Mouse (Mus musculus) stomach, postnatal 0 days (tissue): ENCODE results near the gene Zfp362. TPM values are rescaled to one million over a fixed set of nuclear protein-coding genes. Genes with fewer than 3 reads are reported as not detected.

Experiments used
- ATAC-seq: fragments of 200-750 bp; cut with Nextera tagmentation; 2 replicates; pipeline ENCODE4 v1.8.0; 2017; ENCODE audit not compliant: low FRiP score, low TSS enrichment
- DNase-seq: peaks from one replicate; pipeline ENCODE4 v3.0.0-alpha.2; 2016; ENCODE audit warnings: low spot score
- H3K27ac ChIP-seq: fragments of 300-500 bp; sonication (generic); replicated peaks from 2 replicates; pipeline ENCODE4 v1.5.1; 2014; ENCODE audit warnings: mild to moderate bottlenecking, control low read depth
- H3K27me3 ChIP-seq: fragments of 300-500 bp; sonication (generic); 2 replicates; pipeline ENCODE4 v1.6.1; 2014; ENCODE audit warnings: low read length; ENCODE audit not compliant: control insufficient read depth, insufficient read depth
- H3K36me3 ChIP-seq: fragments of 300-500 bp; sonication (generic); 2 replicates; pipeline ENCODE4 v1.6.1; 2014; ENCODE audit warnings: low read length, mixed read lengths; ENCODE audit not compliant: control insufficient read depth, insufficient read depth
- H3K4me1 ChIP-seq: fragments of 300-500 bp; sonication (generic); replicated peaks from 2 replicates; pipeline ENCODE4 v1.6.1; 2014; ENCODE audit warnings: antibody characterized with exemption; ENCODE audit not compliant: control insufficient read depth, insufficient read depth
- H3K4me2 ChIP-seq: fragments of 300-500 bp; sonication (generic); replicated peaks from 2 replicates; pipeline ENCODE4 v1.6.1; 2014; ENCODE audit warnings: low read depth, mild to moderate bottlenecking, control low read depth, moderate library complexity
- H3K4me3 ChIP-seq: fragments of 300-500 bp; sonication (generic); 2 replicates; pipeline ENCODE4 v1.5.1; 2014; ENCODE audit warnings: low read depth, low read length, control low read depth
- H3K9ac ChIP-seq: fragments of 300-500 bp; sonication (generic); 2 replicates; pipeline ENCODE4 v1.6.1; 2014; ENCODE audit warnings: mild to moderate bottlenecking, low read length, control low read depth, mixed read lengths
- H3K9me3 ChIP-seq: fragments of 300-500 bp; sonication (generic); 2 replicates; pipeline ENCODE4 v1.6.1; 2016; ENCODE audit warnings: low read length; ENCODE audit not compliant: control insufficient read depth
- CTCF ChIP-seq: IDR thresholded peaks from 2 replicates; pipeline ENCODE4 v1.5.1; 2016; ENCODE audit warnings: antibody characterized with exemption, low read depth, mild to moderate bottlenecking, moderate library complexity
- EP300 ChIP-seq: optimal IDR thresholded peaks from 2 replicates; pipeline ENCODE3; 2016; ENCODE audit warnings: antibody characterized with exemption
- WGBS: fragments of 180-500 bp; shearing (Covaris S2); extraction: QIAGEN DNeasy Blood & Tissue Kit; methylation state at CpG from one replicate; pipeline ENCODE4 v1.1.7; 2014; 5-methylcytosine and 5-hydroxymethylcytosine counted together
- polyA plus RNA-seq: library from polyadenylated mRNA; unstranded; fragments of >200 nt; fragmentation: Nextera tagmentation; extraction: Ambion mirVana; gene quantifications from 2 replicates; pipeline ENCODE4 v1.2.1, GENCODE M21; 2015

Gene Zfp362
- polyA plus RNA-seq, 1 experiment from 2014 or later = 11.3 TPM

- 86% methylated on average over 11 of the region's 11 CpGs for WGBS
- TF ChIP-seq CTCF (no peak), EP300 (no peak)
- DNase-seq = no peak
- Histone ChIP-seq H3K4me2 (no peak overlapping the region), H3K4me3 (no peak overlapping the region), H3K9me3 (no peaks in the 10 kb centered on the region), H3K9ac (no peak overlapping the region), H3K36me3 (peaks cover 21% of the 10 kb centered on the region), H3K4me1 (no peaks in the 10 kb centered on the region), H3K27ac (no peak overlapping the region), H3K27me3 (no peaks in the 10 kb centered on the region)
- no peak for ATAC-seq
These were observed 19.8 kb downstream of the Zfp362 start for GRCm38 (mm10) chr4:128785921-128786654.

DNA sequence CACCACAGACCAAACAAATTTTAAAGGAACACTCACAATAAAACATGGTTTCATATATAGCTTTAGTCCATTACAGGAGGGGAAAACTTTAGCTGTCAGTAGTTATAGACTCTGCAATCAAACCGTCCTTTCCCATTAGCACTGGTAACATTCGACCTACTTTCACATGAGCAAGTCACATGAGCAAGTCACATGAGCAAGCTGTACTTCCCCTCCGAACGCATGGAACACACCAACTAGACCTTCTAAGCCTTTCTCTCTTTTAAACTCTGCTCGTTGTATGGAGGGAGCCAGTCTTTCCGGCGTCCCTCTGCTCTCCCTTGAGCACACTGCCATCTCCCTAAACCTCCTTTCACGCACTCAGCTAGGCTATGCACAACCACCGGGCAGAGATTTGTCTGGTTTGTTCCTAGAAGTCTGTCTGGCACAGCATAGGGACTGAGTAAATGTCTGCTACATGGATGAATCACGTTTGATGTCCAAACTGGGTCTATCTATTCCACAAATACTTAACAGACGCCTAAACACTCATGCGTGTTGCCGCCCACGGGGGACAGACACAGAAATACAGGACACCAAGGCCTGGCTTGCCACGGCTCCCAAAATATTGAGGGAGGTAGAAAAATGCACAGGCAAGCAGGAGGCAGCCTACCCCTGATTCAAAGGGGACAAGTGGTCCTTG is 20.8 kb downstream of the Zfp362 start:
- H3K36me3 ChIP-seq = peaks cover 21% of the 10 kb centered on the region
- TF ChIP-seq CTCF = no peak
- TF ChIP-seq EP300 = no peak
- no peak for DNase-seq
- no peak overlapping the region for H3K4me2 ChIP-seq
- ATAC-seq = no peak
- no peak overlapping the region for H3K27ac ChIP-seq
- H3K27me3 ChIP-seq = no peaks in the 10 kb centered on the region
- H3K4me3 ChIP-seq = no peak overlapping the region
- no peaks in the 10 kb centered on the region for H3K9me3 ChIP-seq
- no peaks in the 10 kb centered on the region for H3K4me1 ChIP-seq
- no peak overlapping the region for H3K9ac ChIP-seq
- WGBS = 90% methylated on average over 15 of the region's 15 CpGs

DNA sequence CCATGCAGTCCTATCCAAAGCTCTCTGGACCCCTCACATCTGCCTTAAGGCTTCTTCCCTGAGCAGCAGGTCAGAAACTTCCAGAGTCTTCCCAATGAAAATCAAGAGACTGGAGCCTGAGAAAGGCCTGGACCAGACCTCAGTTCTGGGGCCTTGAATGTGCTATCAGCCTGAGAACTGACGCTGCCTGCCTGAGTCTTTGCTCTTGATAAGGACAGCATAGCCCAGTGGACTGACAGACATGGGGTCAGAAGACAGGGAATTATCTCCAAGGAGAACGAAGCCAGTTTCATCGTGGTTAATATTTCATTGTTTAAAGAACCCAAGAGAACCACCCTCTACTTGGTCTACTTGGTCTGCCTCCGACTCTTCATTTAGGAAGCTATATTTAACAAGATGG is 23.2 kb downstream of the Zfp362 start:
- DNase-seq (no peak), ATAC-seq (no peak)
- Histone ChIP-seq H3K9ac (no peak overlapping the region), H3K4me3 (no peak overlapping the region), H3K36me3 (peaks cover 24% of the 10 kb centered on the region), H3K4me1 (no peaks in the 10 kb centered on the region), H3K27me3 (no peaks in the 10 kb centered on the region), H3K4me2 (no peak overlapping the region), H3K27ac (no peak overlapping the region), H3K9me3 (no peaks in the 10 kb centered on the region)
- TF ChIP-seq CTCF (no peak), EP300 (no peak)
- 67% methylated on average over 4 of the region's 4 CpGs for WGBS

GRCm38 (mm10) chr4:128782037-128782436 is 23.8 kb downstream of the Zfp362 start:
- ATAC-seq (no peak), DNase-seq (no peak)
- H3K4me3 ChIP-seq = no peak overlapping the region
- H3K9ac ChIP-seq = no peak overlapping the region
- H3K4me2 ChIP-seq = no peak overlapping the region
- no peaks in the 10 kb centered on the region for H3K4me1 ChIP-seq
- 79% methylated on average over 7 of the region's 7 CpGs for WGBS
- no peaks in the 10 kb centered on the region for H3K9me3 ChIP-seq
- H3K27me3 ChIP-seq = no peaks in the 10 kb centered on the region
- peaks cover 22% of the 10 kb centered on the region for H3K36me3 ChIP-seq
- H3K27ac ChIP-seq = no peak overlapping the region
- TF ChIP-seq EP300 (no peak), CTCF (no peak)

GRCm38 (mm10) chr4:128777593-128777992 is 28.3 kb downstream of the Zfp362 start:
- H3K27me3 ChIP-seq = no peaks in the 10 kb centered on the region
- WGBS = 80% methylated on average over 11 of the region's 11 CpGs
- no peaks in the 10 kb centered on the region for H3K9me3 ChIP-seq
- TF ChIP-seq CTCF (no peak), EP300 (no peak)
- no peak overlapping the region for H3K9ac ChIP-seq
- no peak overlapping the region for H3K4me2 ChIP-seq
- no peaks in the 10 kb centered on the region for H3K4me1 ChIP-seq
- peaks cover 19% of the 10 kb centered on the region for H3K36me3 ChIP-seq
- peak overlapping the region; percentile 49; the same call in 1 of the 2 replicates for H3K27ac ChIP-seq
- ATAC-seq = no peak
- H3K4me3 ChIP-seq = no peak overlapping the region
- DNase-seq = no peak
